Mouse (Mus musculus): Measurements from ENCODE around the gene Bace2.

The Bace2 gene

DNA sequence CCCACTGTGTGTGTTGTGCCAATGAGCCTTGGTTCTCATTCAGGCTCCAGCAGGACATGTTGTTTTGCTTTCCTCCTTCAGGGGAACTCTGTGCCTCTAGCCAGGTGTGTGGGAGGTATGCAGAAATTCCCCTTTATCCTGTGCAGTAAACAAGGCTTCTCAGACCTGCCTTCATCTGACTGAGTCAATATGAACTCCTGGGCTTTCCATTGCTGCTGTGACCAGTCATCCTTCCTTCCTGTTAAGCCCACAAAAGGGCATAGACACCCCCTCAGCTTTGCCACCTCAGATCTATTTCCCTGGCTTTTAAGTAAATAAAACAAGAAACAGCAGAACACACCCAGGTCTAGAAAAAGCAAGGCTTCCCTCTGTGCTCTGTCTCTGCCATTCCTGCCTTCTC lies 45.2 kb downstream of the Bace2 start:
- no peak for DNase-seq (ENCODE audit: low spot score in 2 of 2)

GRCm38 (mm10) chr16:97402213-97402785 lies 45.8 kb downstream of the Bace2 start:
- no peak for DNase-seq (ENCODE audit: low spot score in 2 of 2)

GRCm38 (mm10) chr16:97405476-97406012 lies 49.0 kb downstream of the Bace2 start:
- DNase-seq (ENCODE audit: low spot score in 2 of 2) = no peak

- DNase-seq (ENCODE audit: low spot score in 2 of 2) = peak; percentile 29 to 34
Measured at GRCm38 (mm10) chr16:97417896-97418542, 61.5 kb downstream of the Bace2 start.

GRCm38 (mm10) chr16:97418749-97419453 lies 62.4 kb downstream of the Bace2 start:
- DNase-seq (ENCODE audit: low spot score in 2 of 2) = no peak

GRCm38 (mm10) chr16:97421671-97422070 lies 65.1 kb downstream of the Bace2 start:
- no peak for DNase-seq (ENCODE audit: low spot score in 2 of 2)

DNA sequence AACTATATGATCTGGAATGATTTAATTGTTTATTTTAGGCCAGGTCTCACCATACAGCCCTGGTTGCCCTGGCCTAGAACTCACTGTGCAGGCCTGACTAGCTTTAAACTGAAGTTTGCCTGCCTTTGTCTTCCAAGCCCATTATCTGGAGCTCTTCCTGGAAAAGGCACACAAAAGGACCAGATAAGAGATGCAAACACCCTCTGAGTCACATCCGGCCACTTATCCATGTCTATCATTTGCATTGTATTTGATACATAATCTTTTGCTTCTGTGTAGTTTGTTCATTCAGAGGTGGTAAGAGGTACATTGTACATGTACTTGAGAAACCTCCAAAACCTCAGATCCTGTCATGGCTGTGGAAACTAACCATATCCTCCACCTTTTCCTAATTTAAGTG lies 67.1 kb downstream of the Bace2 start:
- no peak for DNase-seq (ENCODE audit: low spot score in 2 of 2)

GRCm38 (mm10) chr16:97428026-97428425 lies 71.5 kb downstream of the Bace2 start:
- no peak for DNase-seq (ENCODE audit: low spot score in 2 of 2)

DNA sequence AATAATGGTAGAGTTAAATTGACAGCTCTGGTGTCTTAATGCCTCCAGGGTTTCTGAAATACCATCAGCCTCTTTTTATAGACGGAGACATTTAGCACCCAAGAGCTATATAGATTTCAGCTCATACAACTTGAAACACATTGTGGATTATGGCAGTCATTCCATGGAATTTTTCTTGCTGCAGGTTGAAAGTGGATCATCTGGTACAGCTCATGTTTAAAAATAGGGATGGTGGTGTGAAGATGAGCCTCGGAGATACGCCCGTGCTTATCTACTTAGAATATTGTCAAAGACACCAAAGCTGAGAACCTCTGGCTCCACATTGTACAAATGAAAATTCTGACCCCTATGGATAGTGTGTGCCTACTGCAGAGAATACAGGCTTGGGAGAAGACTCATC lies 73.5 kb downstream of the Bace2 start:
- DNase-seq (ENCODE audit: low spot score in 2 of 2) = no peak

- DNase-seq (ENCODE audit: low spot score in 2 of 2) = no peak
Measured at GRCm38 (mm10) chr16:97431328-97431727, 74.8 kb downstream of the Bace2 start.

GRCm38 (mm10) chr16:97434206-97434605 lies 77.7 kb downstream of the Bace2 start:
- no peak for DNase-seq (ENCODE audit: low spot score in 2 of 2)

GRCm38 (mm10) chr16:97437448-97438056 lies 81.0 kb downstream of the Bace2 start:
- no peak for DNase-seq (ENCODE audit: low spot score in 2 of 2)

DNA sequence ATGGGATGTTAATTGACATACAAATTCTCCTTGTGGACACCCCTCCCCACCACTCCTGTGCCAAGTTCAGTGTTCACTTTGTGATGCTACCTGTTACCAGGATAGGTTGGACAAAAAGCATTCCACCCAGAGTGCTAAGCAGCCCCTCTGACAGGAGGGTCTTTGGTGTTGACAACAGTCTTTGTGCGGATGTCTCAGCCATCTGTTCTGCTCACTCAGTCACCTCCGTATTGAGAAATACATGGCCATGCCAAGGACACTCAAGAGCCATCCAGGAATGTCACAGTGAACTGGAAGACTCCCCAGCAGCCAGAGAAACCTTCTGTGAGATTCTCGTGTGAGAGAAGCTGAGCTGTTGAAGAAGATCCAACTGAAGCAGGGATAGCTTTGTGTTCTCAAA lies 81.6 kb downstream of the Bace2 start:
- DNase-seq (ENCODE audit: low spot score in 2 of 2) = no peak

GRCm38 (mm10) chr16:97441967-97442366 lies 85.4 kb downstream of the Bace2 start:
- peak in 1 of 2 experiments; percentile 26 for DNase-seq (ENCODE audit: low spot score in 2 of 2)

GRCm38 (mm10) chr16:97443670-97444263 lies 87.2 kb downstream of the Bace2 start:
- no peak for DNase-seq (ENCODE audit: low spot score in 2 of 2)

- no peak for DNase-seq (ENCODE audit: low spot score in 2 of 2)
Measured at GRCm38 (mm10) chr16:97447386-97447785, 90.8 kb downstream of the Bace2 start.

DNA sequence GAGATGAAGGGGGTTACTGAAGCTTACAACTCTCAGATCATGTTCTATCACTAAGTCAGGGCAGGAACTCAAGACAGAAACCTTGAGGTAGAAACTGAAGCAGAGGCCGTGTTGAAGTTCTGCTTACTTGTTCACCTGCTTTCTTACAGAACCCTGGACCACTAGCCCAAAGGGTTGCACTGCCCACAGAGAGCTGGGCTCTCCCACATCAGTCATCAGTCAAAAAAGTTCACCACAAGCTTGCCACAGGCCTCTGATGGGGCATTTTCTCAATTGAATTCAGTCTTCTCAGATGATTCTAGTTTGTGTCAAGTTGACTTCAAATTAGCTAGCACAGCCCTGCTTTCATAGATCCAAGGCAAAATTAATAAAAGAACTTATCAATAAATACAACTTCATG lies 103.3 kb downstream of the Bace2 start:
- DNase-seq (ENCODE audit: low spot score in 2 of 2) = no peak

DNA sequence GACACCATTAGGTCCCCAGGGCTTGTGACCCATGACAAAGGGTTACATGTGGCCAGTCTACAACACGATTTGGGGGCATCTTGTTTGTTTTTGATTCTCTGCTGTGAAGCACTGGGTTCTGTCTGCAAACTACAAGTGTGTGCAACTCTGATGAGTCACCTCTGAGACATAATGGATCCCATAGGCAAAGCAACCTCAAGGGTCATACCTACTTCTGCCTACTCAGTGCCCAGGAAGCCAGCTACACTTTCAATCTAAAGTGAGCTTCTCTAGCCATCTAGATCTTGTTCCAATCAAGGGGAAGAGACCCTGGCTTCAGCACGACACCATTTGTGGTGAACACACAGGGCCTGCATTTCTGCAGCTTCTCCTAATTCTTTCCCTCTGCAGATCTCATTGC lies 104.7 kb downstream of the Bace2 start:
- DNase-seq (ENCODE audit: low spot score in 2 of 2) = no peak

- DNase-seq (ENCODE audit: low spot score in 2 of 2) = no peak
Measured at GRCm38 (mm10) chr16:97462481-97463181, 106.1 kb downstream of the Bace2 start, which contains the start of gene Mx1. Gene Mx1 (minus strand): TSS chr16:97462907.

- DNase-seq (ENCODE audit: low spot score in 2 of 2) = no peak
Measured at GRCm38 (mm10) chr16:97466182-97466957, 109.8 kb downstream of the Bace2 start.

GRCm38 (mm10) chr16:97467472-97467871 lies 110.9 kb downstream of the Bace2 start:
- no peak for DNase-seq (ENCODE audit: low spot score in 2 of 2)

Measured in frontal cortex, postnatal 14 days (tissue).